9 mouse cellular contexts compared by ENCODE assay signal in the genomic region with DNA sequence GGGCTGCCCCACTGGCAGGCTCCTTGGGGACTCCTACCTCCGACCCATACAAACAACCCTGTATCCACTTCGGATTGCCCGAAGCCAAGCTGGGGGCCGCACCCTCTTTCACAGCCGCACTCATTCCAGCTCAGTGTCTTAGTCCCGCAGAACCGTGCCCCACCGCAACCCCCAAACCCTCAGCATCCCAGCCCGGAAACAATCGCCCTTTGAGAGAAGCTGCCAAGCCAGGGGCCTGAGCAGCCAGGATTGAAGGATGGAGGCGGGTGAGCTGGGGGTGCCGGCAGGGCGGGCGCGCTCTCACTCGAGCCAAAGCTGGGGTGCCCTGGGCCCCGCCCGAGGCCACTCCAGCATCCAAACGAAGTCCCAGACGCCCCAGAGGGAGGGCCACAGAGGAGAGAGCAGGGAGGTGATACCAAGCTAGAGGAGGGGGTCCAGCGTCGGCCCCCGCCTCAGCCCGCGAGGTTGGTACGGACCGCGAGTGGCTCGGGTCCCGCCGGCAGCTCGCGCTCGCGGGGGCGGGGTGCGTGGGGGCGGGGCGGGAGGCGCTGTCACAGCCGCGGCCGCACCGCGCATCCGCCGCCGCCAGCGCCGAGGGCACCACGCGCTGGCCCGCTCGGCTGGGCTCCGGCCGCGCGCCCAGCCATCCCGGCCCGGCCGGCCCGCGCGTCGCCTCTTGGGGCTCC. TPM values are rescaled to one million over a fixed set of nuclear protein-coding genes. Genes with fewer than 3 reads are reported as not detected.
A peak's percentile ranks its signal among the peaks of the same experiment; 100 is the strongest.
DNase-seq lines count a peak whose midpoint lies in the region; ATAC-seq lines count a peak whose summit lies in the region.
"Had no signal": no experiment of that assay in that cellular context is flagged by ENCODE, and none has a peak within 500 bp of the region (broad histone marks: within the 10 kb centered on the region; RNA-seq: fewer than 3 reads in every experiment).

A gene (plus strand): TSS at position 523 of the 686 bp plus-strand sequence.

- H3K4me3 ChIP-seq in kidney, embryonic 16.5 days (ENCODE audit: low read length), result peak within 1 kb of the TSS; percentile 52
- peak within 1 kb of the TSS; percentile 80 for H3K4me3 ChIP-seq in neural tube, embryonic 12.5 days
- H3K4me3 ChIP-seq: megakaryocyte, embryonic 14.5 days had no signal

- 1% methylated on average over 60 of the region's 65 CpGs for WGBS in kidney, embryonic 16.5 days
- WGBS in neural tube, embryonic 12.5 days, result under 1% methylated on average over 61 of the region's 65 CpGs

- no peaks in the 10 kb centered on the region for H3K9me3 ChIP-seq in kidney, embryonic 16.5 days (ENCODE audit: low read length)
- H3K9me3 ChIP-seq in neural tube, embryonic 12.5 days, result no peaks in the 10 kb centered on the region
- H3K9me3 ChIP-seq: megakaryocyte, embryonic 14.5 days had no signal

- H3K27me3 ChIP-seq in kidney, embryonic 16.5 days (ENCODE audit: insufficient read depth, low read length), result peaks cover 46% of the 10 kb centered on the region
- H3K27me3 ChIP-seq in neural tube, embryonic 12.5 days (replicated peaks), result peaks cover 5% of the 10 kb centered on the region; the same call in 1 of the 2 replicates

- peaks cover 4% of the 10 kb centered on the region for H3K4me1 ChIP-seq in kidney, embryonic 16.5 days (ENCODE audit: insufficient read depth, low read length)
- peaks cover 3% of the 10 kb centered on the region; the same call in 1 of the 2 replicates for H3K4me1 ChIP-seq in neural tube, embryonic 12.5 days

- H3K27ac ChIP-seq in kidney, embryonic 16.5 days (ENCODE audit: low read length), result no peak within 1 kb of the TSS
- peak within 1 kb of the TSS; percentile 72 for H3K27ac ChIP-seq in neural tube, embryonic 12.5 days

- H3K4me2 ChIP-seq in kidney, embryonic 16.5 days (replicated peaks; ENCODE audit: low read depth, low read length), result peak within 1 kb of the TSS; percentile 91
- H3K4me2 ChIP-seq in neural tube, embryonic 12.5 days (replicated peaks), result peak within 1 kb of the TSS; percentile 87

- 0 out of 2 replicates have a peak within 1 kb of the TSS, but pooled peaks have one; percentile 44 for H3K9ac ChIP-seq in kidney, embryonic 16.5 days (replicated peaks; ENCODE audit: low read length)
- peak within 1 kb of the TSS; percentile 90 for H3K9ac ChIP-seq in neural tube, embryonic 12.5 days

- peak; percentile 82; the same call in 1 of the 2 replicates for ATAC-seq in kidney, embryonic 16.5 days (ENCODE audit: low FRiP score, low TSS enrichment)
- peak; percentile 89 for ATAC-seq in neural tube, embryonic 12.5 days (ENCODE audit: low FRiP score, low read depth)

- H3K36me3 ChIP-seq in kidney, embryonic 16.5 days (ENCODE audit: insufficient read depth, low read length), result no peaks in the 10 kb centered on the region
- H3K36me3 ChIP-seq in neural tube, embryonic 12.5 days, result no peaks in the 10 kb centered on the region

- DNase-seq in kidney, adult 11 months, result no peak
- DNase-seq in cerebellum, postnatal 10 days, result peak; percentile 78 to 85
- peak; percentile 6 for DNase-seq in forelimb bud, embryonic 11.5 days (ENCODE audit: low read depth, low spot score)
- DNase-seq in left cerebral cortex, adult 8-10 months (ENCODE audit: low spot score in 2 of 2), result peak in 1 of 2 experiments; percentile 57
- no peak for DNase-seq in gastrocnemius, adult 8-10 months (ENCODE audit: low spot score in 2 of 2)
- DNase-seq in spleen, postnatal 10 days (ENCODE audit: low spot score in 2 of 2), result no peak

RNA-seq across cellular contexts. Expression of the gene that starts here (rescaled TPM):
- polyA plus RNA-seq in kidney, embryonic 16.5 days (2015; fragmentation: Nextera tagmentation; extraction: Ambion mirVana), result 0.07 and 0.12 TPM in 2 replicates
- 100 to 1,000 TPM; 169 to 190 (median 171) TPM for total RNA-seq in left cerebral cortex, adult 8-10 months (2022)
- 13.8 and 14.4 TPM in 2 replicates for polyA plus RNA-seq in neural tube, embryonic 12.5 days (2016; fragmentation: Nextera tagmentation; extraction: Ambion mirVana)
- total RNA-seq in gastrocnemius, adult 8-10 months (2022), result 1 to 10 TPM in 2 of 4 experiments, under 1 TPM in 2; 0.35 to 3.1 (median 1.3) TPM

Comparison
In these comparisons a context has a peak if more than half of its experiments do, and no peak if none do; other contexts are left out.
1. RNA of the gene that starts here (total RNA-seq): 169 to 190 TPM in left cerebral cortex, adult 8-10 months; 0.35 to 3.1 TPM in gastrocnemius, adult 8-10 months; every median in the first group is over 10 times any median in the second.
2. RNA of the gene that starts here (polyA plus RNA-seq): 13.8 to 14.4 TPM in neural tube, embryonic 12.5 days; 0.07 to 0.12 TPM in kidney, embryonic 16.5 days; every median in the first group is over 10 times any median in the second.
3. Peak in ATAC-seq, H3K4me3 ChIP-seq, H3K9ac ChIP-seq and H3K4me2 ChIP-seq in kidney, embryonic 16.5 days; RNA of the gene not detected or under 1 TPM.
4. DNase-seq: peak in cerebellum, postnatal 10 days (2 of 2) and forelimb bud, embryonic 11.5 days (single experiment); none in kidney, adult 11 months (single experiment), gastrocnemius, adult 8-10 months (0 of 2) and spleen, postnatal 10 days (0 of 2).